Mouse (Mus musculus): ENCODE results near the gene Drc3. TPM values are rescaled to one million over a fixed set of nuclear protein-coding genes. Genes with fewer than 3 reads are reported as not detected.
"Not testable (repeated sequence)": the region's sequence is repeated elsewhere in the genome, so short reads cannot be mapped to it uniquely, and the experiment has no call there.

The Drc3 gene
- polyA plus RNA-seq, 1 experiment from 2014 or later, result 2.2 TPM

DNA sequence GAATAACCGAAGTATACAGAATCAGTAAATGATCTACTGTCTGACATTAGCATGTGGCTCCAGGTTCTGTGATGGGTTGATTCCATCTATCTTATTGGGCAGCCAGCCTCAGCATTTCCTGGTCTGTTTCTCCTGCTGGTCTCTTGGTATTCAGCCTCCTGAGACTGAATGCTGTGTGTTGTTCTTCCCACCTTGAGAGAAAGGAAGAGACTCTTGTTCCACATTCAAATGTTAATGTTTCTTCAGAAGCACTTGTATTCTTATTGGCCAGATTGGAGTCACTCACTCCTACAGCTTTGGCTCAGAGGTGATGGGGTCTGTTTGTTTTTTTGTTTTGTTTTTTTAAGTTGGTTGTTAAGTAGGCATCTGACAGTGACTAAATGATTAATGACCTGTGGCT, 69.9 kb downstream of the Drc3 start:
- Histone ChIP-seq H3K27me3 (replicated peaks; ENCODE audit: control insufficient read depth, insufficient read depth, low read length) (no peaks in the 10 kb centered on the region), H3K4me2 (ENCODE audit: low read depth, low read length) (no peak overlapping the region), H3K36me3 (ENCODE audit: control insufficient read depth, insufficient read depth, low read length) (peaks cover 2% of the 10 kb centered on the region; the same call in 1 of the 2 replicates), H3K4me3 (ENCODE audit: low read length) (no peak overlapping the region), H3K9me3 (ENCODE audit: control insufficient read depth, low read length) (no peaks in the 10 kb centered on the region), H3K9ac (ENCODE audit: low read depth, low read length) (no peak overlapping the region), H3K27ac (ENCODE audit: low read length) (no peak overlapping the region), H3K4me1 (ENCODE audit: control insufficient read depth, insufficient read depth, low read length) (peaks cover 11% of the 10 kb centered on the region)
- WGBS, result 64% methylated on average over 1 of the region's 1 CpGs
- ATAC-seq, result no peak

DNA sequence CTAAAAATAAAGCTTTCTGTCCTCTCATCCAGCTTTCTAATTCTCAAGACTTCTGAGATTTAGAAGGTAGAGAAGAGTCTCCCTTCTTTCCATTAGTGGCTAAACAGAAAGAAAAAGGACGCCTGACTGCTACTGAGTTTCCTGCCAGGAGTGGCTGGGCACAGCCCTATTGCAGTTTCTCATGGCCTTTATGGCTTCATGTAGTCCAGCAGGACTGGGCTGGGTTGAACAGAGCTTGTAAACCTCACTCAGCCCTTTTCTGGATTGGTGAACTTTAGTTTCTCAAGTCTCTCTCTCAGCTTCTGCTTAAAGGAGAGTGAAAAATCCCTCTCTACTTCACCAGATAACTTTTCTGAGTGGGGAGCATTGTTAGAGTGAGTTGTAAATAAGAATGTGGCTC, 73.3 kb downstream of the Drc3 start:
- no peak overlapping the region for H3K9ac ChIP-seq (ENCODE audit: low read depth, low read length)
- H3K27ac ChIP-seq (ENCODE audit: low read length), result peak overlapping the region; percentile 71
- H3K36me3 ChIP-seq (ENCODE audit: control insufficient read depth, insufficient read depth, low read length), result peaks cover 2% of the 10 kb centered on the region; the same call in 1 of the 2 replicates
- no peaks in the 10 kb centered on the region for H3K27me3 ChIP-seq (replicated peaks; ENCODE audit: control insufficient read depth, insufficient read depth, low read length)
- no peak overlapping the region for H3K4me3 ChIP-seq (ENCODE audit: low read length)
- no peak overlapping the region for H3K4me2 ChIP-seq (ENCODE audit: low read depth, low read length)
- ATAC-seq, result peak; percentile 57
- 79% methylated on average over 1 of the region's 1 CpGs for WGBS
- no peaks in the 10 kb centered on the region for H3K4me1 ChIP-seq (ENCODE audit: control insufficient read depth, insufficient read depth, low read length)
- H3K9me3 ChIP-seq (ENCODE audit: control insufficient read depth, low read length), result no peaks in the 10 kb centered on the region

DNA sequence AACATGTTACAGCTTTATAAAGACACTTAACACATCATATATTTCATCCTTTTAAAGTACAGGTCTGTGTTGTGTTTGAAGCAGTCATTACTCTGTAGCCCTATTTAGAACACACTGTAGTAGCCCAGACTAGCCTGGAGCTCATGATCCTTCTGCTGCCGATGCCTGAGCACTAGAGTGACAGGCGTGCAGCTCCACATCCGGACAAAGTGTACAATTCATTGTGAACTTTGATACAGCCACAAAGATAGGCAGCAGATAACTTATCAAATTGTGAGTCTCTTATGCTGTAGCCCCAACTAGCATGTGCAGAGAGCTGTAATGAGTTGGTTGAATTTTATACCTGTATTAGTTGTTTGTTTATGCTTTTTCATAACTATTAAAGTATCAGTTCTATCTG, 74.5 kb downstream of the Drc3 start:
- H3K27me3 ChIP-seq (replicated peaks; ENCODE audit: control insufficient read depth, insufficient read depth, low read length), result no peaks in the 10 kb centered on the region
- H3K4me2 ChIP-seq (ENCODE audit: low read depth, low read length), result no peak overlapping the region
- H3K4me3 ChIP-seq (ENCODE audit: low read length), result no peak overlapping the region
- H3K27ac ChIP-seq (ENCODE audit: low read length), result peak overlapping the region; percentile 71
- H3K4me1 ChIP-seq (ENCODE audit: control insufficient read depth, insufficient read depth, low read length), result no peaks in the 10 kb centered on the region
- ATAC-seq, result peak; percentile 85
- peaks cover 2% of the 10 kb centered on the region for H3K36me3 ChIP-seq (ENCODE audit: control insufficient read depth, insufficient read depth, low read length)
- H3K9ac ChIP-seq (ENCODE audit: low read depth, low read length), result peak overlapping the region; percentile 11; the same call in 1 of the 2 replicates
- WGBS, result 67% methylated on average over 3 of the region's 3 CpGs
- H3K9me3 ChIP-seq (ENCODE audit: control insufficient read depth, low read length), result no peaks in the 10 kb centered on the region

GRCm38 (mm10) chr11:60433501-60433900, 80.4 kb downstream of the Drc3 start:
- H3K4me1 ChIP-seq (ENCODE audit: control insufficient read depth, insufficient read depth, low read length), result no peaks in the 10 kb centered on the region
- no peak overlapping the region for H3K27ac ChIP-seq (ENCODE audit: low read length)
- ATAC-seq, result no peak
- H3K27me3 ChIP-seq (replicated peaks; ENCODE audit: control insufficient read depth, insufficient read depth, low read length), result no peaks in the 10 kb centered on the region
- no peak overlapping the region for H3K4me3 ChIP-seq (ENCODE audit: low read length)
- H3K36me3 ChIP-seq (ENCODE audit: control insufficient read depth, insufficient read depth, low read length), result peaks cover 13% of the 10 kb centered on the region
- no peak overlapping the region for H3K9ac ChIP-seq (ENCODE audit: low read depth, low read length)
- H3K4me2 ChIP-seq (ENCODE audit: low read depth, low read length), result no peak overlapping the region
- H3K9me3 ChIP-seq (ENCODE audit: control insufficient read depth, low read length), result no peaks in the 10 kb centered on the region

DNA sequence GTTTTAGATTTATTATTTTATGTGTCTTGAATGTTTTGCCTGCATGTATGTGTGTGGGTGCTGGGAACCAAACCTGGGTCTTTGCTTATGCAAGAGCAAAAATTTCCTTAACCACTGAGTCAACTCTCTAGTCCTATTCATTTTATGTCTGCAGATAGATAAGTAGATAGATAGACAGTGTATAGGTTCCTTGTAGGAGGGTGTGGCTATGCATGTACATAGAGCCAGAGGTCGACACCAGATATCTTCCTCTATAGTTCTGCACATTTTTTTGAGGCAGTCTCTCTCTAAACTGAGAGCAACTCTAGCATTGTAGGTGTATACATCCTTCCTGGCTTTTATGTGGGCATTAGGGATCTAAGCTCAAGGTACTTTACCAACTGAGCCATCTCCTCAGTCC, 82.0 kb downstream of the Drc3 start:
- no peaks in the 10 kb centered on the region for H3K27me3 ChIP-seq (replicated peaks; ENCODE audit: control insufficient read depth, insufficient read depth, low read length)
- peaks cover 13% of the 10 kb centered on the region for H3K36me3 ChIP-seq (ENCODE audit: control insufficient read depth, insufficient read depth, low read length)
- WGBS, result 83% methylated on average over 1 of the region's 1 CpGs

GRCm38 (mm10) chr11:60436618-60437017, 83.5 kb downstream of the Drc3 start:
- no peak overlapping the region for H3K4me2 ChIP-seq (ENCODE audit: low read depth, low read length)
- peaks cover 15% of the 10 kb centered on the region for H3K36me3 ChIP-seq (ENCODE audit: control insufficient read depth, insufficient read depth, low read length)
- H3K4me1 ChIP-seq (ENCODE audit: control insufficient read depth, insufficient read depth, low read length), result no peaks in the 10 kb centered on the region
- WGBS, result 89% methylated on average over 3 of the region's 3 CpGs
- no peak overlapping the region for H3K9ac ChIP-seq (ENCODE audit: low read depth, low read length)
- ATAC-seq, result no peak
- H3K9me3 ChIP-seq (ENCODE audit: control insufficient read depth, low read length), result no peaks in the 10 kb centered on the region
- no peak overlapping the region for H3K27ac ChIP-seq (ENCODE audit: low read length)
- no peaks in the 10 kb centered on the region for H3K27me3 ChIP-seq (replicated peaks; ENCODE audit: control insufficient read depth, insufficient read depth, low read length)
- no peak overlapping the region for H3K4me3 ChIP-seq (ENCODE audit: low read length)

More for the DNA sequence above, 82.0 kb downstream of the Drc3 start:
- Histone ChIP-seq H3K9me3 (ENCODE audit: control insufficient read depth, low read length) (no peaks in the 10 kb centered on the region), H3K4me3 (ENCODE audit: low read length) (no peak overlapping the region), H3K4me2 (ENCODE audit: low read depth, low read length) (no peak overlapping the region), H3K9ac (ENCODE audit: low read depth, low read length) (no peak overlapping the region), H3K27ac (ENCODE audit: low read length) (no peak overlapping the region), H3K4me1 (ENCODE audit: control insufficient read depth, insufficient read depth, low read length) (no peaks in the 10 kb centered on the region)
- no peak for ATAC-seq

DNA sequence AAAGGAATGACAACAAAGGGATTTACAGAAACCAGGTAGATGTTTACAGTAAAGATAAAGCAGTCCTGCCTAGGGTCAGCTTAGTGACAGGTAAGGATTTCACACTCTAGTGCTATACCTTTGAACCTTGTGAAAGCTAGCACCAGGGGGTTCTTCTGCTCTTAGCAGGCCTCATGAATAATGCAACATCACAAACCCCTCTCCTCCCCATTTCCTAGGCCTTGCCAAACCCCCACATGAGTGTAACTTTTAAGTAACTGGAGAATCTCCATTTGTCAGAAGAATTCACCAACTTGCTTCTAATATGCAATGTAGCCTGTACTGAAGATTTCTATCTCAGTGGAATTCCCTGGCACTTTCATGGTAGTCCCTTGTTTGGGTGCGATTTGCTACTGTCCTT, 86.5 kb downstream of the Drc3 start:
- H3K36me3 ChIP-seq (ENCODE audit: control insufficient read depth, insufficient read depth, low read length), result peaks cover 18% of the 10 kb centered on the region
- not testable (repeated sequence) for H3K4me3 ChIP-seq (ENCODE audit: low read length); H3K27ac ChIP-seq (ENCODE audit: low read length); H3K4me1 ChIP-seq (ENCODE audit: control insufficient read depth, insufficient read depth, low read length); H3K9ac ChIP-seq (ENCODE audit: low read depth, low read length); ATAC-seq; H3K27me3 ChIP-seq (replicated peaks; ENCODE audit: control insufficient read depth, insufficient read depth, low read length); H3K4me2 ChIP-seq (ENCODE audit: low read depth, low read length); H3K9me3 ChIP-seq (ENCODE audit: control insufficient read depth, low read length)
- WGBS, result 10% methylated on average over 1 of the region's 1 CpGs

GRCm38 (mm10) chr11:60440176-60440575, 87.0 kb downstream of the Drc3 start:
- no peaks in the 10 kb centered on the region for H3K4me1 ChIP-seq (ENCODE audit: control insufficient read depth, insufficient read depth, low read length)
- ATAC-seq, result no peak
- H3K4me2 ChIP-seq (ENCODE audit: low read depth, low read length), result no peak overlapping the region
- no peak overlapping the region for H3K4me3 ChIP-seq (ENCODE audit: low read length)
- H3K9me3 ChIP-seq (ENCODE audit: control insufficient read depth, low read length), result no peaks in the 10 kb centered on the region
- no peak overlapping the region for H3K27ac ChIP-seq (ENCODE audit: low read length)
- WGBS, result 37% methylated on average over 7 of the region's 7 CpGs
- peaks cover 15% of the 10 kb centered on the region for H3K36me3 ChIP-seq (ENCODE audit: control insufficient read depth, insufficient read depth, low read length)
- no peaks in the 10 kb centered on the region for H3K27me3 ChIP-seq (replicated peaks; ENCODE audit: control insufficient read depth, insufficient read depth, low read length)
- H3K9ac ChIP-seq (ENCODE audit: low read depth, low read length), result no peak overlapping the region

DNA sequence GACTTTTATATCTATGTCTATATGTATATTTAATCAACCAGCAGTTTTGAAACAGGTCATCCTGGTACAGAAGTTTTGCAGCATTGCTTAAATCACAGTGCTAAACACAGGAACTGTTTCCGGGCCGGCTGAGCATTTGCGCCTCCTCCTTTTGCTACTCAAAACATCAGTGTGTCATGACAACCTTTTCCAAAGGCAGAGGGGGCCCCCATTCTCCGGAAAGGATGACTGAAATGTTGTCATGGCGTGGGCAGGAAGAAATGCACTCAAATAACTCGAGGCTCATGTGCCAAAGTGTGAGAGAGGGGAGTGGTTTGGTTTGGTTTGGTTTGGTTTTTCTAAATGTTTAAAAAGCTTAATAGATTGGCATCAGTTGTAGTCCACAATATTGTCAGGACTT, 89.8 kb downstream of the Drc3 start:
- no peak overlapping the region for H3K4me3 ChIP-seq (ENCODE audit: low read length)

More for the DNA sequence above, 89.8 kb downstream of the Drc3 start:
- H3K9ac ChIP-seq (ENCODE audit: low read depth, low read length), result no peak overlapping the region
- H3K9me3 ChIP-seq (ENCODE audit: control insufficient read depth, low read length), result no peaks in the 10 kb centered on the region
- ATAC-seq, result no peak
- H3K27ac ChIP-seq (ENCODE audit: low read length), result no peak overlapping the region
- H3K4me2 ChIP-seq (ENCODE audit: low read depth, low read length), result no peak overlapping the region
- 88% methylated on average over 6 of the region's 6 CpGs for WGBS
- no peaks in the 10 kb centered on the region for H3K4me1 ChIP-seq (ENCODE audit: control insufficient read depth, insufficient read depth, low read length)
- peaks cover 7% of the 10 kb centered on the region for H3K36me3 ChIP-seq (ENCODE audit: control insufficient read depth, insufficient read depth, low read length)
- no peaks in the 10 kb centered on the region for H3K27me3 ChIP-seq (replicated peaks; ENCODE audit: control insufficient read depth, insufficient read depth, low read length)

Measured in intestine, embryonic 16.5 days (tissue).